Mouse (Mus musculus) left cerebral cortex, postnatal 4 days (tissue): ENCODE results near the gene Exoc2. TPM values are rescaled to one million over a fixed set of nuclear protein-coding genes. Genes with fewer than 3 reads are reported as not detected.

Source experiments
- DNase-seq: peaks from one replicate; pipeline ENCODE4 v3.0.0-alpha.2; 2022
- intact Hi-C: fragments of 180-260 bp; cut with DNase I; formaldehyde crosslinking; loops from one replicate; pipeline ENCODE4 v1.15.1; 2025
- total RNA-seq, 2 experiments: library from RNA; stranded (reverse); gene quantifications; 2 replicates each; pipeline ENCODE4 v1.2.3; 2021

The Exoc2 gene
- total RNA-seq, 2 experiments from 2014 or later: 62.9 to 66.2 TPM

- no peak for DNase-seq
Observed at GRCm38 (mm10) chr13:30974247-30974630, 346 bp upstream of the Exoc2 start.

GRCm38 (mm10) chr13:30972102-30972501, 1.8 kb downstream of the Exoc2 start:
- intact Hi-C loops: no loop called here
- no peak for DNase-seq

More at GRCm38 (mm10) chr13:30974247-30974630, 346 bp upstream of the Exoc2 start:
- intact Hi-C loops: no loop called here

- no peak for DNase-seq
- intact Hi-C loops: no loop called here
Observed at GRCm38 (mm10) chr13:30971047-30971446, 2.8 kb downstream of the Exoc2 start.

GRCm38 (mm10) chr13:30968311-30968710, 5.6 kb downstream of the Exoc2 start:
- peak; percentile 39 for DNase-seq
- intact Hi-C loops: no loop called here

- intact Hi-C loops: no loop called here
- peak; percentile 78 for DNase-seq
Observed at GRCm38 (mm10) chr13:30966507-30966911, 7.4 kb downstream of the Exoc2 start.

GRCm38 (mm10) chr13:30961932-30962331, 12.0 kb downstream of the Exoc2 start:
- intact Hi-C loops: no loop called here
- no peak for DNase-seq

- no peak for DNase-seq
- intact Hi-C loops: no loop called here
Observed at GRCm38 (mm10) chr13:30960714-30961113, 13.2 kb downstream of the Exoc2 start.

GRCm38 (mm10) chr13:30953580-30953979, 20.3 kb downstream of the Exoc2 start:
- no peak for DNase-seq
- intact Hi-C loops: no loop called here

- DNase-seq: no peak
- intact Hi-C loops: no loop called here
Observed at GRCm38 (mm10) chr13:30952044-30952443, 21.8 kb downstream of the Exoc2 start.

GRCm38 (mm10) chr13:30949181-30949580, 24.7 kb downstream of the Exoc2 start:
- intact Hi-C loops: no loop called here
- DNase-seq: no peak

- no peak for DNase-seq
- intact Hi-C loops: no loop called here
Observed at GRCm38 (mm10) chr13:30947540-30947939, 26.4 kb downstream of the Exoc2 start, which contains the start of gene Hus1b. TSS of gene Hus1b (minus strand) at chr13:30947759.

GRCm38 (mm10) chr13:30947129-30947528, 26.8 kb downstream of the Exoc2 start:
- intact Hi-C loops: no loop called here
- no peak for DNase-seq

- intact Hi-C loops: no loop called here
- DNase-seq: no peak
Observed at GRCm38 (mm10) chr13:30945788-30946187, 28.1 kb downstream of the Exoc2 start.

- no peak for DNase-seq
- intact Hi-C loops: no loop called here
Observed at GRCm38 (mm10) chr13:30932972-30933371, 40.9 kb downstream of the Exoc2 start.

GRCm38 (mm10) chr13:30931613-30932012, 42.3 kb downstream of the Exoc2 start:
- intact Hi-C loops: no loop called here
- DNase-seq: no peak

- intact Hi-C loops: no loop called here
- no peak for DNase-seq
Observed at GRCm38 (mm10) chr13:30929119-30929518, 44.8 kb downstream of the Exoc2 start.

- intact Hi-C loops: no loop called here
- no peak for DNase-seq
Observed at GRCm38 (mm10) chr13:30924269-30924668, 49.6 kb downstream of the Exoc2 start.

GRCm38 (mm10) chr13:30921914-30922313, 52.0 kb downstream of the Exoc2 start:
- DNase-seq: no peak
- intact Hi-C loops: no loop called here

GRCm38 (mm10) chr13:30913757-30914156, 60.1 kb downstream of the Exoc2 start:
- no peak for DNase-seq
- intact Hi-C loops: no loop called here

GRCm38 (mm10) chr13:30913028-30913427, 60.9 kb downstream of the Exoc2 start:
- DNase-seq: no peak
- intact Hi-C loops: no loop called here

- intact Hi-C loops: no loop called here
- no peak for DNase-seq
Observed at GRCm38 (mm10) chr13:30911931-30912625, 61.8 kb downstream of the Exoc2 start.

- intact Hi-C loops: no loop called here
- no peak for DNase-seq
Observed at GRCm38 (mm10) chr13:30910889-30911288, 63.0 kb downstream of the Exoc2 start.

- intact Hi-C loops: loop anchor here (10.0 kb wide), 2 partner anchors 723 to 753 kb away; partner anchors contain the start of gene Foxf2
Observed at GRCm38 (mm10) chr13:30902286-30902685, 71.6 kb downstream of the Exoc2 start.

More at GRCm38 (mm10) chr13:30902286-30902685, 71.6 kb downstream of the Exoc2 start:
- DNase-seq: no peak
